Mouse (Mus musculus) 3134 (cell line): Measurements from ENCODE around the gene Ovca2.

Experiments used
- DNase-seq: peaks from one replicate; pipeline ENCODE4 v3.0.0-alpha.2; 2011; ENCODE audit warnings: low spot score; ENCODE audit not compliant: insufficient read length; ENCODE audit errors: extremely low read depth

Gene Ovca2

GRCm38 (mm10) chr11:75132278-75132677 lies 46.4 kb downstream of the Ovca2 start:
- DNase-seq = no peak

GRCm38 (mm10) chr11:75131300-75131699 lies 47.3 kb downstream of the Ovca2 start:
- no peak for DNase-seq

- DNase-seq = no peak
Measured at GRCm38 (mm10) chr11:75129481-75129880, 49.2 kb downstream of the Ovca2 start.

- no peak for DNase-seq
Measured at GRCm38 (mm10) chr11:75126384-75126783, 52.3 kb downstream of the Ovca2 start.
